Mouse (Mus musculus) cerebellum, postnatal 25 days (tissue): Measurements from ENCODE around the gene Wdr81.

Experiments used
- DNase-seq, 2 experiments: peaks; one replicate each; pipeline ENCODE4 v3.0.0; 2021; ENCODE audit warnings: mixed read lengths in 2 of 2

The Wdr81 gene

GRCm38 (mm10) chr11:75397452-75397851 is 57.1 kb downstream of the Wdr81 start:
- no peak for DNase-seq

GRCm38 (mm10) chr11:75395611-75396010 is 58.9 kb downstream of the Wdr81 start:
- no peak for DNase-seq
